Mouse (Mus musculus): ENCODE measurements around the gene Spsb4.

DNA sequence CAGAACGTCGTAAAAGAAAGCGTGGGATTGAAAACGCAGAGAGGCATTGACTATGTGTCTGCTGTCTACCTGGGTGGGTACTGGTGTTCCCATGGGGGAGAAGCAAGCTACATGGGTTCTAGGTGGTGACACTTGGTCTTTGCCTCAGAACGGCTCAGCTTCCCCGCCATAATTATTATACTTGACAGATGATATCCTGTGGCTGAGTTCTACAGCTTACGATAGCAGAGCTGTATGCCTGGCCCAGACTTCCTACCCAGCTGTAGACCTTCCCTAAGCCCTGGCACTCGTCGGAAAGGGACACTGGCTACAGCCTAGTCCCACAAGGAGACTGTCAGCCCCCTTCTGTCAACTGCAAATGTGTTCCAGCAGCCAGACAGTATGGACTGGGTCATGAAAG lies 37.5 kb downstream of the Spsb4 start:
- no peak for TF ChIP-seq CTCF (IDR thresholded peaks at IDR 0.05; ENCODE audit: borderline replicate concordance, control insufficient read depth, extremely low read depth, insufficient read depth, low read length, poor library complexity)
- no peak for TF ChIP-seq POLR2A (IDR thresholded peaks at IDR 0.05; ENCODE audit: control insufficient read depth, extremely low read depth, insufficient read depth, low read length, poor library complexity)
